Mouse (Mus musculus): ENCODE data around the gene Kif1b. TPM values are rescaled to one million over a fixed set of nuclear protein-coding genes. Genes with fewer than 3 reads are reported as not detected.

The Kif1b gene
- total RNA-seq, 2 experiments from 2014 or later: 259 to 283 TPM

DNA sequence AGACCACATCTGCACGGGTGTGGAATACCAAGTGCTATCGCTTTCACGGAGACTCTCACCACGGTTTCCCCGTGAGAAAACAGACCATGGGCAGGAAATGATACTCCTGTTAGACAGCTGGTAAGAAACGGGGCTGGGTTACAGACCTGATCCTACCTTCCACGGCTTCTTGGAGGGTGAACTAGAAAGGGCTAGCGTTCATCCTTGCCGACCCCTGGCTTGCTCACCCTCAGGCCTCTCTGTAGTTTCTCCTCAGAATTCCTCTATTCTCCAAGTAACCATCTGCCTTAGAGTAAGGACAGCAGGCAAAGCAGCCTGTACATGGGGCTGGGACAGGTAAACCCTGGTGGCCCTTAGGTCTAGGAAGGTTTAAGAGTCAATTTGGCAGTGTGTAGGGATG is 158.3 kb downstream of the Kif1b start:
- no peak for DNase-seq

DNA sequence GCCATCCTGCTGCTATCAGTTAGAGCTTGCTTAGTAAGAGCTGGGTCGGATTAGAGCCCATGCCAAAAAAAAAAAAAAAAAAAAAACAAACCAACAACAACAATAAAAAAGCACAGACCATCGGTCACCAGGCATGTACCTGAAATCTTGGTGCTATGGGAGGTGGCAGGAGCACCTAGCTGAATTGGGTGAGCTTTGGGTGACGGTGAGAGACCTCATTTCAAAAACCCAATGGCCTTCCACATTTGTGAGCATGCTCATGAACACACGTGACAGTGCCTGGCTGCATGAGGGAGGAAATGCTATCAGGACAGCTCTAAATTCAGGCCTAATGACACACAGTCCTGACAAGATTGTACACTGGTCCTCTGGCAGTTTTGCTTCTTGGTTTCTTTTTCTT is 159.4 kb downstream of the Kif1b start:
- DNase-seq: no peak
- intact Hi-C loops (cut with DNase I): loop anchor here (5.0 to 10.0 kb wide), 2 partner anchors 34 to 397 kb away; no protein-coding TSS in a partner anchor

More for the DNA sequence above, 158.3 kb downstream of the Kif1b start:
- intact Hi-C loops (cut with DNase I): loop anchor here (5.0 to 10.0 kb wide), 2 partner anchors 33 to 396 kb away; no protein-coding TSS in a partner anchor

DNA sequence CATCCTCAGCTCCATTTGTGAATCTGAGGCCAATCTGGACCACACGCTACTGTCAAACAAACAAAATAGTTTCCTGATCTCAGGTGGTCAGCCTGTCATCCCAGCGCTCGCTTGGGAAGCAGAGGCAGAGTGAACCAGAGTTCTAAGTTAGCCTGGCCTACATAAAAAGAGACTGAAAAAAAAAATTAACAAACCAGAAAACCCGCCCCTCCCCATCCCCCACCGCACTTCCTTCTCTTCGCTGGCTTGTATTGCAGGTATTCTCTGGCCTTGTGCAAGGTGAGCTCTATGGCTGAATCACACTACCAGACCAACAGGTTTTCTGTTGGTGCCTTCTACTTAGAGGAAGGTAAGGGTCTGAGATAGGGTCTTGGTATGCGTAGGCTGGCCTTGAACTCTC is 160.0 kb downstream of the Kif1b start:
- intact Hi-C loops (cut with DNase I): loop anchor here (5.0 to 10.0 kb wide), 2 partner anchors 35 to 397 kb away; no protein-coding TSS in a partner anchor
- no peak for DNase-seq

DNA sequence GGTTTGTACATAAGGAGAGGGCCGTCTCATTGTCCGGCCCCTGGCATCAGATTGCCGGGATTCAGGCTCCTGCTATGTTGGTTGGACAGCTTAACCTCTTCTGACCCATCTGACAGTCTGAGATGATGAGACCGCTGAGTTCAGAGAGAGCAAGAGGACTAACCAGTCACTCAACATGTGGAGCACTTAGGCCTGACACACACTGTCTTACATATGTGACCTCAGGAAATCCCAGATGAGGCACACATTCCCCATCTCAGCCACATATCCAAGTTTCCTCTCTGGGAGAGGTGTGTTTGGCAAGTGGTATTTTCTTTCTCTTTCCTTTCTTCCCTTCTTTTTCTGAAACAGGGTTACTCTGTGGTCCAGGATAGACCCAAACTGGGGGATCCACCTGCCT is 162.3 kb downstream of the Kif1b start:
- intact Hi-C loops (cut with DNase I): loop anchor here (5.0 to 10.0 kb wide), 2 partner anchors 37 to 400 kb away; no protein-coding TSS in a partner anchor
- no peak for DNase-seq

DNA sequence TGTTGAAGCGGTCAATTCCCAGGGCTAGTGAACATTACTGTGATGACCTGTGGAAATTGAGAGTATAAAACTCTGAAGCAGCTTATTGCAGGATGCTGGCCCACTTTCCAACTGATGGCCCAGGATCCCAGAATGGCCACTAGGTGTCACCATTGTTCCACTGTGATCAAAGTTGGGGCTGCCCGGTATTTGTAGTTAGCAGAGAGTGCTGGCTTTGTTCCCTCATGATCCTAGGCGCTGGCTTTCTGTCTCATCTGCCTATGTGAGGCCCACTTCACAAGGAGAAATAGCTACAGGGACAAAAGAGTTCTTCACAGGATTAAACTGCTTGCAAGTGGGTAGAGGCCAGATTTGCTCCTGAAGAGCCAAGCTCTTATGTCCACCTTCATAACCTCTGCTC is 163.0 kb downstream of the Kif1b start:
- DNase-seq: peak; percentile 75
- intact Hi-C loops (cut with DNase I): loop anchor here (10.0 kb wide), 1 partner anchor 400 kb away; no protein-coding TSS in a partner anchor

DNA sequence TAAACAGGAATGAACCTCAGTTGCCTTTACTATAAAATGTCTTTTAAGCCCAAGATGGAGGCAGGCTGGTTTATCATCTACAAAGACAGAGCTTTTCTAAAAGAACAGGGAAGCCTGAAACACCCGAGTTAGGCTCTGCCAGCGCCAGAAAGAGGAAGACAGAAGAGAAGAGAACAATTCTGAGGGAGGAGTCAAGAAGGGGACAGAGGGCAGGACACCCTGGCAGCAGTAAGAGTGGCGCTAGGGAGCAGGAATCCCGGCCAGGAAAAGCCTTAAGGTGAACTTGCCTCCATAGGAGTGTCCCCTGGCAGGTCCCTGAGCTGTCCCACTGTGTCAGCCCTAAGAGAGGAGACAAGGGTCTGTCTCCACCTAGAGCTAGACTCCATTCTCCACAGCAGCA is 163.9 kb downstream of the Kif1b start:
- no peak for DNase-seq
- intact Hi-C loops (cut with DNase I): loop anchor here (10.0 kb wide), 1 partner anchor 401 kb away; no protein-coding TSS in a partner anchor

DNA sequence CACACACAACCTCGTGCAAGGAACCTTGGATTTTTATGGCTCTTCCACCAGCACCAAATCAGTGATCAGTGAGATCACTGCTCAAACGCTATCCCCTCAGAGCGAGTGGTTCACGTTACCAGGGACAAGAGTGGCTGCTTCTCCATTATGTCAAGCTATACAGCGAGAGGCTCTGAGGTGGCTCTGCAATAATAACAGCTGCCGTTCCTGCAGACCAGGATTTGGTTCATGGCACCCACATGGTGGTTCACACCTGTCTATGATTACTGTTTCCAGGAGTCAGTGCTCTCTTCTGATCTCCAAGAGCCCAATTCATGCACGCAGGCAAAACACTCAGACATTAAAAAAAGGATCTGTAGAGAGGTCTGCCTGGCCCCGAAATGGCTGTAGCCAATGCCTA is 169.0 kb downstream of the Kif1b start:
- DNase-seq: no peak
- intact Hi-C loops (cut with DNase I): no loop called here

DNA sequence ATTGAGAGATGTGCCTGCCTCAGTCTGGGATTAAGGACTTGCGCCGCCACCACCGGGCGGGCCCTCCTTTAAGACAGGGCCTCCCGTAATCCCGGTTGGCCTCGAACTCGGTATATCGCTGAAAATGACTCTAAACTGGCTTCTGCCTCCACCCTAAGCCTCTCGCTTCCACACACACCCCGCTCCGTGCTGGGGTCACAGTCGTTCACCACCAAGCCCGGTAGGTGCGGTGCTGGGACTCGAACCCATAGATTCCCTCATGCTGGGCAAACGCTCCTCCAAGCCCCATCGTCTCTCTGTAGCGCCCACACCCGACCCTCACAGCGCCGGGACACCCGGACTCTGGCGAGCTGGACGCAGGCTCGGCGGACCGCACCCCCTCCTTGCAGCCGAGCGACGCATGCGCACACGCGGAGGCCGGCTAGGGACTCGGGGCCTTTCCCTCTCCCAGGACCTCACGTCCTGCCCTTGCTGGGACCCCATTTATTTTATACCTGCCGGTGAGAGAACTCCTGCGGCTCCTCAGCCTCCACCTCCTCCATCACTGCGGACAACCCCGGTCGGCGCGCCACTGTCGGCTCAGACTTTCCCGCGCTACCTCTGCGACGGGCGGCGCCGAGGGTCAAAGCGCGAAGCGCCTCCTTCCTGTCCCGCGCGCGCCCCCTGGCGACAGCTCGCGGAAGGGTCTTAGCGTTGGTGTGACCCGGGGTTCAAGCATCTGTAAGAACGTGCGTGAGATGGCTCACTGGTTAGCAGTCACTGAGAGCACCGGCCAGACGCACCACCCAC is 170.3 kb downstream of the Kif1b start, which contains the start of gene Cenps:
Gene Cenps, minus strand, starts transcription at position 648 of the 789 bp plus-strand sequence.
- peak; percentile 84 to 87 for DNase-seq
- intact Hi-C loops (cut with DNase I): no loop called here

DNA sequence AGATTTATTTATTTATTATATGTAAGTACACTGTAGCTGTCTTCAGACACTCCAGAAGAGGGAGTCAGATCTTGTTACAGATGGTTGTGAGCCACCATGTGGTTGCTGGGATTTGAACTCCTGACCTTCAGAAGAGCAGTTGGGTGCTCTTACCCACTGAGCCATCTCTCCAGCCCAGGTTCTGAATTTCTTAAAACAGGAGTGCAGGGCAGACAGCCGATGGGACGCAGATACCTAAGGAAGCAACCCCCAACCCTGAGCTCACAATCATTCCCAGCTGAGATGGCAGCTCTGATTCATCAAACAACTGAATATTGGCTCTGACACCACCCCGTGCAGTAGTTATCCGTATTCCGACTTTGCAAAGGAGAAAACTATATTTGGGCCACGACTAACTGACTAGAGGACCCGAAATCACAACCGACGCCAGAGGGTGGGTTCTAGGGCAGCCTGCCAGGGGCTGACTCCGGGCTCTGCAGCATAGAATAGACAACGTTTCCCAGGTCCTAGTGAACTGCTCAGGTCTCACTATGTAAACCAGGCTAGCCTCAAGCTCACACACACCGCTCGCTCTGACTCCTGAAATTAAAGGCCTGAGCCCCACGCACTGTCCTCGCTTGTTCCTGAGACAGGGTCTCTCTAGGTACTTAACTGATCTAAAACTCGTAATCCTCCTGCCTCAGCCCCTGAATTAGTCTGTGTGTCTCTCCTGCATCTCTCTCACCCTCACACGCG is 171.2 kb downstream of the Kif1b start:
- intact Hi-C loops (cut with DNase I): no loop called here
- DNase-seq: no peak

DNA sequence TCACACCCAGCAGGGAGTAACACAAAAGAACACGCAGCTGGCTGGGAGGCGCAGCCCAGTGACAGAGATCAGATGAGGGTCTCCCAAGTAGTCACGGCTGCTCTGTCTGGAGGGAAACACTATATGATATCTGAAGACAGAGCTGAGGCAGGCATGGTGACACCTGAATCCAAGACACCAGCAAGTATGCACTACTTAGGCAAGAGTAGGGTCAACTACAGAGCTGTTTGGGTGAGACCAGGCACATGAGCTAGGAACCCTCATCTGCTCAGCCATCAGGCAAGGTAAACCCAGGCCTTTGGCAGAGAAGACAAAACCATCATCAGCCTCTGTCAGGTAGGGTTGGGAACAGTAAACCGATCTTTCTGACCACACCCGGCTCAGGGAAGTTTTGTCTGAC is 174.1 kb downstream of the Kif1b start:
- no peak for DNase-seq
- intact Hi-C loops (cut with DNase I): loop anchor here (5.0 kb wide), 1 partner anchor 431 kb away; no protein-coding TSS in a partner anchor

DNA sequence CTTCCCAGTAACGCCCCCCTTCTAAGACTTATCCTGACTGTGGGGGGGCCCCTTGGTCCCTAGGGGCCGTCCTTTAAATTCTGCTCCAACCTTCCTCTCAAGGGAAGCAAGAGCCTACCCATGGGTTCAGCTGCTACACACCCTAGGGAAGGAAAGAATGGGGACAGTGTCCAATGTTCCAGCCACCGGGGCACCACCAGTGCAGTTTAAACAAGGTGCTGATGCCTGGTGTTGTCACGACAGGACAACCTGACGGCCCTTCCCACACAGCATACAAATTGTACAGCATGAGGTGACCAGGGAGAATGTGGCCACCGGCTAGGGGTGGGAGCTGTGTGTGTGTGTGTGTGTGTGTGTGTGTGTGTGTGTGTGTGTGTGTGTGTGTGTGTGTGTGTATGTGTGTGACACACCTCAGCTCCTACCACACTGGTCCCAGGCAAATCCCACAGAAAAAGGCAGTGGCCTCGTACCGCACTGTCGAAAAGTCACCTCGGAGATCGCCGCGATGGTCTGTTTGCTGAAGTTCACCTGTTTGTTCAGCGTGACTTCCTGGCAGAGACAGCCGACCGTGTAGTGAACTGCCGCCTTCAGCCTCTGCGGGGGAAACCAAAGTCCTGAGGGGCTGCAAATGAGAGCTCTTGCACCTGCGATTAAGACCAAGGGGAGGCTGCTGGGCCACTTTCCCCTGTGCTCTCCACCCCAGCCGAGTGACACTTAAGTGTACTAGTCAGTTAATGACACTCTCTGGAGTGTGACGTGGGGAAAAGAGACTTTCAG is 175.5 kb downstream of the Kif1b start:
- no peak for DNase-seq
- intact Hi-C loops (cut with DNase I): loop anchor here (5.0 kb wide), 1 partner anchor 430 kb away; no protein-coding TSS in a partner anchor

DNA sequence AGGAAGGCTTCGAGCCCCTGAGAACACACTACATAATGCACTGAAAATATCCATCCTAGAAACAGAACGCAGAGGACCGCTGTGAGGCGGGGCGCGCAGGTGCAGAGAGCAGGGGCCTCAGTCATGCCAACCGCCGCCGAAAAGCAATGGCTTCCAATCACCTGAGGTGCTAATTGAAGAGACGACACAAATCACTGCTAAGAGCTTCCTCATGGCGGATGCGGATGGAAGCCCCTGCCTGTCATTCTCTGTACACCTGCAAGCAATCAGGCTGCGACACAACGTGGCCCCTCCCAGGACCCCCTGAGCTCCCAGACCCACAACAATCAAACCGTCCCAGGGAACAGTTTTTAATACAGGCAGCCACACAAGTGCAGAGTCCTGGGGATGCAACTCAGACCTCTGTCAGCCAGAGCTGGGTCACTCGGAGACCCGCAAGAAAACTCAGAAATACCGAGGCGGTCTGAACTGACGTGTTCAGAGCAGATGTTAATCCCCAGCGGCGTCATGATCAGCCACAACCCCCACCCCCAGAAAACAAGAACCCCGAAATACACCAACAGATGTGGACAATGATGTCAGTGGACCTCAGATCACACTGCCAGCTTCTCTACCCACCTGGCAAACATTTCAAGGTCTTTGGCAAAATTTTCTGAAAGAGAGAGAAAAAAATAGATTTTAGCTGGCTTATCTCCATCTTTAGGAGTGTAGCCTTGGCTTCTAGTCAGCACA is 176.3 kb downstream of the Kif1b start:
- no peak for DNase-seq
- intact Hi-C loops (cut with DNase I): loop anchor here (5.0 kb wide), 1 partner anchor 429 kb away; no protein-coding TSS in a partner anchor

DNA sequence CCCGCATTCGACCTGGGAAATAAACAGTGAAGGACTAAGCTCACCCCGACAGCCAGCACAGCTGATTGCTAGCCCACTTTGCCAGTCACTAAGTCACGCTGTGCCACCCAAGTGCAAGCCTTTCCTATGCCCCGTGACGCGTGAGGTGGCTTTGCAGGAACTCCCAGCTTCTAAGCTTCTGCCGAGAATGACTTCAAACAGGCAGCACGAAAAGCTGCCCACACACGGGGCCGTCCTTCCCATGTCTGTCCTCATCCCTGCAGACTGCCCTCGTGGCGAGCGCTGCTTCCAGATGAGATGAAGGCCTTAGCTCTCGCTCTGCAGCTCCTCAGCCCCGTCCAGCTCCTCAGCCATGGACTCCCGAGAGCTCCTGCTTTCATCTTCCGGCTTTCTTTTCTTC is 179.0 kb downstream of the Kif1b start:
- intact Hi-C loops (cut with DNase I): no loop called here

DNA sequence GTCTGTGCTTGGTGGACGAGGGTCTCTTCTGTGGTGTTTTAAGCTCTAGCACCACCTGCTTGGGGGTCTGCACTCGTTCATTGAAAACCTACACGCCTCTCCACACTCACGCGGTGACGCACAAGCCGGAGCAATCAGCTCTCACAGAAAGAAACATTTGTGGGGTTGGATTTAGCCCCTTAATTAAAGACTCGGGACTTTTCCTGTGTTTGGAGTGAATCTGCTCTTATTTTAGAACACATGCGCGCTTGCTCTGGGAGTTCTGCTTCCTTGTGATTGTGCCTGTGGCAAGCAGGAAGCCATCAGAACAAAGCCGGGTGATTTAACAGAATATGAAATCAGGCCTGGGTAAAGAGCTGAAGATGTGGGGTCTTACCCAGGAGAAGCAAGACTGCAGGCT is 180.8 kb downstream of the Kif1b start, which contains the start of gene Cort:
Gene Cort, minus strand, starts transcription at position 101 of the 400 bp plus-strand sequence.
- no peak for DNase-seq
- intact Hi-C loops (cut with DNase I): no loop called here

More for the DNA sequence above, 179.0 kb downstream of the Kif1b start:
- no peak for DNase-seq

Other genes starting within 250 kb of the Kif1b start
- gene Pex14, start 207.8 kb downstream of the Kif1b start, total RNA-seq (2021): 10 to 100 TPM; 18.6 to 20.2 TPM
- gene Dffa, start 203.5 kb downstream of the Kif1b start, total RNA-seq (2021): 10 to 100 TPM; 57.5 to 65.1 TPM
- not detected for gene Cort, start 180.9 kb downstream of the Kif1b start, total RNA-seq (2021)
- gene Cenps, start 170.1 kb downstream of the Kif1b start, total RNA-seq (2021): 1 to 10 TPM; 5.0 to 6.1 TPM
- 10 to 100 TPM; 14.6 to 14.8 TPM for gene Pgd, start 140.9 kb downstream of the Kif1b start, total RNA-seq (2021)
- gene Ube4b, start 119.1 kb upstream of the Kif1b start, total RNA-seq (2021): 10 to 100 TPM; 28.0 to 31.4 TPM
- 10 to 100 TPM; 15.3 to 18.7 TPM for gene Rbp7, start 147.3 kb upstream of the Kif1b start, total RNA-seq (2021)
- gene Tmem274, start 169.7 kb upstream of the Kif1b start, total RNA-seq (2021): not detected
- gene Nmnat1, start 177.5 kb upstream of the Kif1b start, total RNA-seq (2021): 10 to 100 TPM; 28.7 to 31.5 TPM
- 10 to 100 TPM; 10.7 to 14.2 TPM for gene Lzic, start 177.5 kb upstream of the Kif1b start, total RNA-seq (2021)
- 10 to 100 TPM; 22.7 to 24.4 TPM for gene Ctnnbip1, start 210.5 kb upstream of the Kif1b start, total RNA-seq (2021)

All from gastrocnemius, postnatal 36 days (tissue).